In genomic region chr2:92883912-92884243, GRCm38 (mm10) we compare ENCODE assay signal across 9 mouse cellular contexts. TPM values are rescaled to one million over a fixed set of nuclear protein-coding genes. Genes with fewer than 3 reads are reported as not detected.
DNase-seq lines count a peak whose midpoint lies in the region; ATAC-seq and TF ChIP-seq lines count a peak whose summit lies in the region.
"Had no signal": no experiment of that assay in that cellular context is flagged by ENCODE, and none has a peak within 500 bp of the region (broad histone marks: within the 10 kb centered on the region; RNA-seq: fewer than 3 reads in every experiment).

No protein-coding gene starts in this region.

- no peak overlapping the region for H3K4me3 ChIP-seq in hindbrain, embryonic 12.5 days
- no peak overlapping the region for H3K4me3 ChIP-seq in lung, embryonic 14.5 days (ENCODE audit: low read depth, low read length)
- no peak overlapping the region for H3K4me3 ChIP-seq in stomach, postnatal 0 days (ENCODE audit: low read depth, low read length)
- H3K4me3 ChIP-seq: stomach, embryonic 15.5 days had no signal

- DNase-seq in cerebellum, adult 9-10 months, result peak; percentile 17
- no peak for DNase-seq in cerebellum, adult 9-11 months
- peak; percentile 33 for DNase-seq in WW6 (ENCODE audit: low read depth, low spot score)
- peak; percentile 79 for DNase-seq in lung, embryonic 14.5 days
- DNase-seq in stomach, postnatal 0 days (ENCODE audit: low spot score), result peak; percentile 22
- no peak for DNase-seq in layer of hippocampus, adult 18-20 months (ENCODE audit: low spot score in 2 of 2)
- DNase-seq in frontal cortex, postnatal 25 days (ENCODE audit: low spot score in 2 of 2), result no peak

- TF ChIP-seq CTCF in lung, embryonic 14.5 days (IDR thresholded peaks at IDR 0.05; ENCODE audit: low read depth), result no peak
- TF ChIP-seq CTCF in stomach, postnatal 0 days (IDR thresholded peaks at IDR 0.05; ENCODE audit: low read depth), result no peak

- H3K4me1 ChIP-seq in hindbrain, embryonic 12.5 days, result peaks cover 17% of the 10 kb centered on the region
- no peaks in the 10 kb centered on the region for H3K4me1 ChIP-seq in lung, embryonic 14.5 days (ENCODE audit: insufficient read depth)
- H3K4me1 ChIP-seq in stomach, postnatal 0 days (replicated peaks; ENCODE audit: control insufficient read depth, insufficient read depth), result no peaks in the 10 kb centered on the region

- 0% methylated on average over 2 of the region's 2 CpGs for WGBS in hindbrain, embryonic 12.5 days
- WGBS in lung, embryonic 14.5 days, result 0% methylated on average over 2 of the region's 2 CpGs
- WGBS in stomach, postnatal 0 days, result 0% methylated on average over 2 of the region's 2 CpGs

- TF ChIP-seq EP300 in stomach, postnatal 0 days (optimal IDR thresholded peaks at IDR 0.05), result no peak

- no peaks in the 10 kb centered on the region for H3K9me3 ChIP-seq in hindbrain, embryonic 12.5 days (replicated peaks)
- no peaks in the 10 kb centered on the region for H3K9me3 ChIP-seq in lung, embryonic 14.5 days (ENCODE audit: low read depth, low read length)
- no peaks in the 10 kb centered on the region for H3K9me3 ChIP-seq in stomach, postnatal 0 days (ENCODE audit: control insufficient read depth, low read length)
- H3K9me3 ChIP-seq: stomach, embryonic 15.5 days had no signal

- H3K4me2 ChIP-seq in hindbrain, embryonic 12.5 days (replicated peaks), result 0 out of 2 replicates have a peak overlapping the region, but pooled peaks have one; percentile 34
- H3K4me2 ChIP-seq in lung, embryonic 14.5 days, result peak overlapping the region; percentile 35
- no peak overlapping the region for H3K4me2 ChIP-seq in stomach, postnatal 0 days (replicated peaks; ENCODE audit: low read depth)

- H3K27me3 ChIP-seq in hindbrain, embryonic 12.5 days, result peaks cover 13% of the 10 kb centered on the region; the same call in 1 of the 2 replicates
- H3K27me3 ChIP-seq in lung, embryonic 14.5 days (ENCODE audit: insufficient read depth, low read length), result no peaks in the 10 kb centered on the region
- no peaks in the 10 kb centered on the region for H3K27me3 ChIP-seq in stomach, postnatal 0 days (ENCODE audit: control insufficient read depth, insufficient read depth, low read length)
- H3K27me3 ChIP-seq: stomach, embryonic 15.5 days had no signal

- no peak for ATAC-seq in hindbrain, embryonic 12.5 days (ENCODE audit: low FRiP score)
- ATAC-seq in lung, embryonic 14.5 days (ENCODE audit: insufficient read depth), result peak; percentile 69
- no peak for ATAC-seq in stomach, postnatal 0 days (ENCODE audit: low FRiP score, low TSS enrichment)

- H3K27ac ChIP-seq in hindbrain, embryonic 12.5 days, result no peak overlapping the region
- H3K27ac ChIP-seq in lung, embryonic 14.5 days (ENCODE audit: low read depth), result no peak overlapping the region
- no peak overlapping the region for H3K27ac ChIP-seq in stomach, postnatal 0 days (replicated peaks)
- H3K27ac ChIP-seq: stomach, embryonic 15.5 days had no signal

- no peak overlapping the region for H3K9ac ChIP-seq in hindbrain, embryonic 12.5 days
- H3K9ac ChIP-seq in lung, embryonic 14.5 days, result no peak overlapping the region
- no peak overlapping the region for H3K9ac ChIP-seq in stomach, postnatal 0 days (ENCODE audit: low read length)
- H3K9ac ChIP-seq: stomach, embryonic 15.5 days had no signal

- no peaks in the 10 kb centered on the region for H3K36me3 ChIP-seq in hindbrain, embryonic 12.5 days
- H3K36me3 ChIP-seq in lung, embryonic 14.5 days (ENCODE audit: insufficient read depth), result no peaks in the 10 kb centered on the region
- H3K36me3 ChIP-seq in stomach, postnatal 0 days (ENCODE audit: control insufficient read depth, insufficient read depth, low read length), result no peaks in the 10 kb centered on the region
- H3K36me3 ChIP-seq: stomach, embryonic 15.5 days had no signal

RNA-seq across cellular contexts. Expression of gene Syt13, which starts 31.0 kb away (rescaled TPM):
- polyA plus RNA-seq in hindbrain, embryonic 12.5 days (2016; fragmentation: Nextera tagmentation; extraction: Ambion mirVana), result 32.7 and 34.2 TPM in 2 replicates
- 3.2 and 3.6 TPM in 2 replicates for polyA plus RNA-seq in lung, embryonic 14.5 days (2014; fragmentation: Nextera tagmentation; extraction: Ambion mirVana)
- polyA plus RNA-seq in stomach, postnatal 0 days (2015; fragmentation: Nextera tagmentation; extraction: Ambion mirVana), result 4.1 and 5.0 TPM in 2 replicates
- 100 to 1,000 TPM; 141 to 158 TPM for total RNA-seq in layer of hippocampus, adult 18-20 months (2021)

Comparison
In these comparisons a context has a peak if more than half of its experiments do, and no peak if none do; other contexts are left out.
1. DNase-seq: peak in cerebellum, adult 9-10 months (single experiment), WW6 (single experiment), lung, embryonic 14.5 days (single experiment) and stomach, postnatal 0 days (single experiment); none in cerebellum, adult 9-11 months (single experiment), layer of hippocampus, adult 18-20 months (0 of 2) and frontal cortex, postnatal 25 days (0 of 2).